Mouse (Mus musculus): ENCODE data around the gene Gart.

GRCm38 (mm10) chr16:91657285-91657684, 10.5 kb upstream of the Gart start:
- no peak for TF ChIP-seq POLR2A (IDR thresholded peaks at IDR 0.05; ENCODE audit: low read depth, low read length)
- no peak for TF ChIP-seq CTCF (IDR thresholded peaks at IDR 0.05; ENCODE audit: extremely low read depth, insufficient read depth, insufficient read length, insufficient replicate concordance)
